Mouse (Mus musculus): ENCODE measurements around the gene Cyp4f18.
"Not testable (repeated sequence)": the region's sequence is repeated elsewhere in the genome, so short reads cannot be mapped to it uniquely, and the experiment has no call there.

- not testable (repeated sequence) for TF ChIP-seq CTCF (conservative IDR thresholded peaks at IDR 0.05; ENCODE audit: low read length); POU5F1 (IDR thresholded peaks at IDR 0.05; ENCODE audit: borderline replicate concordance, low read length)
These were observed 31.5 kb upstream of the Cyp4f18 start, which contains the start of gene Olfr372 for GRCm38 (mm10) chr8:72040918-72041317.

All from E14TG2a.4 (cell line).